Mouse (Mus musculus) heart, postnatal 0 days (tissue): ENCODE data around the gene Cachd1.

Source experiments
- CTCF ChIP-seq: IDR thresholded peaks from 2 replicates; pipeline ENCODE4 v1.5.1; 2016; ENCODE audit warnings: antibody characterized with exemption, control low read depth, low read depth
- EP300 ChIP-seq: IDR thresholded peaks from 2 replicates; pipeline ENCODE4 v1.6.1; 2016; ENCODE audit warnings: antibody characterized with exemption, low read depth

DNA sequence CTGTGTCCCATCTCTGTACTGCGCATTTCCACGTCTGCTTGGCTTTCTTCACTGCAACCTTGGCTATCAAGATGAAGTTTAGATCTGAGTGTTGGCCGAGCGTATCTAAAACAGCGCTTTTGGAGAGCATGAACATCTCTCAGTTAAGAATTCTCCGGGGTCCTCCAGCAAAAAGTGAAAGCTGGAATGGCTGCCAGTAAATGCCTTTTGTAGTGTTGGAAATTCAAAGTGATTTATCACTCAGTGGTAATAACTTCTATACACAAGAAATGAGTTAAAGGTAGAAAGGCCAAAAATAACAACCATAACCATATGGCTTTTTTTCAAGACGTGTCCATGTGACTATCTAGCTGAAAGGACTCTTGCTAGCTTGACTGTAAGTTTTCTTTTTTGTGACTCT is 46.1 kb downstream of the Cachd1 start:
- TF ChIP-seq CTCF (no peak), EP300 (no peak)
